Mouse (Mus musculus) brain, embryonic 14.5 days (tissue): ENCODE measurements around the gene Cdca5.

Source experiments
- CTCF ChIP-seq: fragments of 200-500 bp; IDR thresholded peaks from 2 replicates; pipeline ENCODE4 v1.5.1; 2012; ENCODE audit warnings: inconsistent platforms, mild to moderate bottlenecking, moderate library complexity, borderline replicate concordance; ENCODE audit not compliant: insufficient read depth, insufficient read length; ENCODE audit errors: extremely low read depth
- POLR2A ChIP-seq: fragments of 200-500 bp; IDR thresholded peaks from 2 replicates; pipeline ENCODE4 v1.6.1; 2012; ENCODE audit warnings: mild to moderate bottlenecking, inconsistent platforms, borderline replicate concordance; ENCODE audit not compliant: poor library complexity, insufficient read depth, insufficient read length, severe bottlenecking; ENCODE audit errors: extremely low read depth

- TF ChIP-seq POLR2A (no peak), CTCF (no peak)
Observed at GRCm38 (mm10) chr19:6035966-6036585, 48.7 kb upstream of the Cdca5 start.
